Mouse (Mus musculus) WW6 (cell line): ENCODE results near the gene Rnasel.

Source experiments
- DNase-seq: peaks from one replicate; pipeline ENCODE4 v3.0.0-alpha.2; 2013; ENCODE audit warnings: low read depth, low spot score

Gene Rnasel

GRCm38 (mm10) chr1:153736096-153736495 is 13.1 kb upstream of the Rnasel start:
- no peak for DNase-seq

- DNase-seq = no peak
Observed at GRCm38 (mm10) chr1:153737101-153738085, 11.8 kb upstream of the Rnasel start.

- DNase-seq = no peak
Observed at GRCm38 (mm10) chr1:153739437-153740015, 9.7 kb upstream of the Rnasel start.

GRCm38 (mm10) chr1:153740145-153740544 is 9.1 kb upstream of the Rnasel start, which contains the start of gene Rgs16:
TSS of gene Rgs16 (plus strand) at chr1:153740349.
- DNase-seq = no peak

- DNase-seq = no peak
Observed at GRCm38 (mm10) chr1:153740775-153741400, 8.3 kb upstream of the Rnasel start.

GRCm38 (mm10) chr1:153741551-153742316 is 7.5 kb upstream of the Rnasel start:
- DNase-seq = no peak

- DNase-seq = no peak
Observed at GRCm38 (mm10) chr1:153742374-153743155, 6.7 kb upstream of the Rnasel start.

GRCm38 (mm10) chr1:153746119-153746670 is 3.0 kb upstream of the Rnasel start:
- DNase-seq = no peak

- no peak for DNase-seq
Observed at GRCm38 (mm10) chr1:153746728-153747127, 2.5 kb upstream of the Rnasel start.

GRCm38 (mm10) chr1:153747861-153748530 is 1.2 kb upstream of the Rnasel start:
- DNase-seq = no peak

GRCm38 (mm10) chr1:153748549-153748948 is 677 bp upstream of the Rnasel start:
- DNase-seq = no peak

GRCm38 (mm10) chr1:153750054-153750453 is 828 bp downstream of the Rnasel start:
- DNase-seq = no peak

- no peak for DNase-seq
Observed at GRCm38 (mm10) chr1:153751763-153752301, 2.6 kb downstream of the Rnasel start.

- no peak for DNase-seq
Observed at GRCm38 (mm10) chr1:153752521-153752920, 3.3 kb downstream of the Rnasel start.

- no peak for DNase-seq
Observed at GRCm38 (mm10) chr1:153753725-153754464, 4.7 kb downstream of the Rnasel start.

GRCm38 (mm10) chr1:153764136-153764535 is 14.9 kb downstream of the Rnasel start:
- no peak for DNase-seq

GRCm38 (mm10) chr1:153766298-153766697 is 17.1 kb downstream of the Rnasel start:
- peak; percentile 59 for DNase-seq

GRCm38 (mm10) chr1:153767281-153767680 is 18.1 kb downstream of the Rnasel start:
- DNase-seq = no peak

GRCm38 (mm10) chr1:153768465-153768864 is 19.2 kb downstream of the Rnasel start:
- DNase-seq = no peak
